Mouse (Mus musculus) bone marrow, adult 2 months (tissue): ENCODE measurements around the gene Dph2. TPM values are rescaled to one million over a fixed set of nuclear protein-coding genes. Genes with fewer than 3 reads are reported as not detected.

ENCODE experiments used
- H3K27ac ChIP-seq: fragments of 200-500 bp; 2 replicates; pipeline ENCODE4 v1.5.1; 2012; ENCODE audit warnings: low read depth, mild to moderate bottlenecking, control low read depth, inconsistent platforms, low read length; ENCODE audit not compliant: control insufficient read depth, poor library complexity, insufficient read depth
- H3K4me1 ChIP-seq: fragments of 200-500 bp; 2 replicates; pipeline ENCODE4 v1.6.1; 2011; ENCODE audit warnings: low read length; ENCODE audit not compliant: control insufficient read depth, insufficient read depth
- H3K4me3 ChIP-seq: fragments of 200-500 bp; replicated peaks from 2 replicates; pipeline ENCODE3; 2011; ENCODE audit warnings: mild to moderate bottlenecking, low read depth, low read length, control low read depth; ENCODE audit not compliant: control insufficient read depth
- CTCF ChIP-seq: fragments of 200-500 bp; IDR thresholded peaks from 2 replicates; pipeline ENCODE4 v1.5.1; 2011; ENCODE audit warnings: low read length, control low read depth; ENCODE audit not compliant: control insufficient read depth, insufficient read depth
- POLR2A ChIP-seq: fragments of 200-500 bp; IDR thresholded peaks from 2 replicates; pipeline ENCODE4 v1.6.1; 2011; ENCODE audit warnings: low read depth, mild to moderate bottlenecking, control low read depth, low read length, borderline replicate concordance; ENCODE audit not compliant: control insufficient read depth
- WGBS: fragments of 180-500 bp; shearing (Covaris S2); methylation state at CpG from one replicate; pipeline ENCODE4 v1.1.7; 2018; 5-methylcytosine and 5-hydroxymethylcytosine counted together
- polyA plus RNA-seq: library from polyadenylated mRNA; stranded (reverse); fragments of >200 nt; gene quantifications from 2 replicates; pipeline ENCODE4 v1.2.4, GENCODE M21; 2011; ENCODE audit warnings: low replicate concordance; ENCODE audit not compliant: missing spikeins, insufficient read depth, insufficient read length

Dph2 gene
- polyA plus RNA-seq, 1 experiment: 7.0 TPM

DNA sequence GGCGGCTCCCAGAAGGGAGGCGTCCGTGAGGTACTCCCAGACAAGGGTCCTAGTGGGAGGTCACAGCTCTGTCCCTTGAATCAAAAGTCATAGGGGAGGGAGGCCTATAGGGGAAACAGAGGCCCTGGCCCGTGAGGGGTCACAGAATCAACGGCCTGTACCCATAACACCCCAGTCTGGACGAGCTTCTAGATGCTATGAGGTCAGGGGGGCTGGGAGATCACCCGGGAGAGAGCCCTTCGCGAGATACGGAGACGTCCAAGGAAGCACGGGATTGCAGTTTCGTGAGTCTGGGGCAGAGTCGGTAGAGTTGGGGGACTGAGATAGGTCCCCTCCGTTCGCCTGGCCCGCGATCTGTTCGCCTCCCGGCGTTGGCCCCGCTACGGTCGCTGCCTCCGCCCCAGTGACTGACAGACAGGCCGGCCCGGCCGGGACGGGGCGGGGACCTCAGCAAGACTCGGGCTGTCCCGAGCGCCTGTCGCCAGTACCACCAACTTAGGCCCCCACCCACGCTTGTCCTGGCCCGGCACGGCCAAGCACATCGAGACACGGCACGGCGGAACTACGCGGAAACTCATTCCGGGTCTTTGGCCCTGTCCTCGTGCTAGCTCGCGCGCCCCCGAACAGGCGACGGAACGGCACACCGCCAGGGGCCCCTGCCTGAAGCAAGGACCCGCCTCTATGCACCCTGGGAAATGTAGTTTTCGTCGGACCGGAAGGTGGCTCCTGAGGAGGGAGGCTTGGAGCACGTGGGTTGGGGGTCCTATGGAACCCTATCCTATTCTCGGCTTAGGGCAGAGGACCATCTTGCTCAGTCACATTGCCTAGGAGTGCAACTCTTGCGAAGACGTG lies 23.0 kb upstream of the Dph2 start, which contains the start of gene Ipo13:
Ipo13 (minus strand) TSS at position 409 of the 852 bp plus-strand sequence.
- H3K4me3 ChIP-seq: peak within 1 kb of the TSS; percentile 95
- peak; percentile 74; the same call in 1 of the 2 replicates for TF ChIP-seq POLR2A
- TF ChIP-seq CTCF: no peak
- under 1% methylated on average over 61 of the region's 61 CpGs for WGBS
- H3K27ac ChIP-seq: peak within 1 kb of the TSS; percentile 91
- no peaks in the 10 kb centered on the region; the same call in 1 of the 2 replicates for H3K4me1 ChIP-seq

DNA sequence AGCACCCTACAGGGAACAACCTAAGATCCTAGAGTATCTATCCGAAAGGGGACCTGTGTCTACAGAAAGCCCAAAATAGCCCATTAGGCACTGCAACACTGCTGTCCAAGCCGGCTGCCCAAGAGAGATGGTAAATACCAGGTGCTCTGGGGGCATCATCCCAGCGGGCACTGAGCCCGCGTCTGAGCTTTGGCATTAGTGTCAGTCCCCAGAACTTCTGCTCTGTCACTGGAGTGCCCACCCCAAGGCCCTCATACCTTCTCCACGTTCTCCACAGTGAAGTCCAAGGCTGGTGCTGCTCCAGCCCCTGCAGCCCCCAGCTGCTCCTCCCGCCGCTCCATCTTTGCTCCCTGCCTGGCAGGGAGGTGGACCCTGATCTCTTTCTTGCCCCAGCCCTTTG lies 22.2 kb upstream of the Dph2 start:
- H3K4me1 ChIP-seq: no peaks in the 10 kb centered on the region; the same call in 1 of the 2 replicates
- no peak for TF ChIP-seq POLR2A
- no peak for TF ChIP-seq CTCF
- H3K27ac ChIP-seq: no peak overlapping the region
- peak overlapping the region; percentile 95 for H3K4me3 ChIP-seq
- 21% methylated on average over 8 of the region's 8 CpGs for WGBS

- no peaks in the 10 kb centered on the region; the same call in 1 of the 2 replicates for H3K4me1 ChIP-seq
- 68% methylated on average over 3 of the region's 3 CpGs for WGBS
- H3K4me3 ChIP-seq: no peak overlapping the region
- TF ChIP-seq CTCF (no peak), POLR2A (no peak)
- no peak overlapping the region for H3K27ac ChIP-seq
Measured at GRCm38 (mm10) chr4:117913421-117913820, 21.6 kb upstream of the Dph2 start.

GRCm38 (mm10) chr4:117912685-117913273 lies 20.9 kb upstream of the Dph2 start:
- TF ChIP-seq CTCF (no peak), POLR2A (no peak)
- H3K4me1 ChIP-seq: no peaks in the 10 kb centered on the region; the same call in 1 of the 2 replicates
- H3K27ac ChIP-seq: no peak overlapping the region
- no peak overlapping the region for H3K4me3 ChIP-seq
- WGBS: 86% methylated on average over 7 of the region's 7 CpGs

- TF ChIP-seq POLR2A (no peak), CTCF (no peak)
- Histone ChIP-seq H3K4me3 (no peak overlapping the region), H3K27ac (no peak overlapping the region), H3K4me1 (no peaks in the 10 kb centered on the region; the same call in 1 of the 2 replicates)
- 91% methylated on average over 13 of the region's 13 CpGs for WGBS
Measured at GRCm38 (mm10) chr4:117912131-117912561, 20.3 kb upstream of the Dph2 start.

GRCm38 (mm10) chr4:117908834-117909453 lies 17.1 kb upstream of the Dph2 start:
- TF ChIP-seq POLR2A (no peak), CTCF (no peak)
- 80% methylated on average over 8 of the region's 8 CpGs for WGBS
- H3K4me1 ChIP-seq: no peaks in the 10 kb centered on the region

GRCm38 (mm10) chr4:117906196-117906595 lies 14.4 kb upstream of the Dph2 start:
- no peak overlapping the region for H3K4me3 ChIP-seq
- no peak for TF ChIP-seq CTCF
- no peak for TF ChIP-seq POLR2A
- no peaks in the 10 kb centered on the region for H3K4me1 ChIP-seq
- H3K27ac ChIP-seq: no peak overlapping the region
- 90% methylated on average over 3 of the region's 3 CpGs for WGBS

More at GRCm38 (mm10) chr4:117908834-117909453, 17.1 kb upstream of the Dph2 start:
- no peak overlapping the region for H3K4me3 ChIP-seq
- H3K27ac ChIP-seq: no peak overlapping the region

GRCm38 (mm10) chr4:117904761-117905160 lies 12.9 kb upstream of the Dph2 start:
- 90% methylated on average over 8 of the region's 8 CpGs for WGBS
- TF ChIP-seq POLR2A (no peak), CTCF (no peak)
- Histone ChIP-seq H3K4me1 (no peaks in the 10 kb centered on the region), H3K27ac (no peak overlapping the region), H3K4me3 (no peak overlapping the region)
